Mouse (Mus musculus): ENCODE data around the gene Myh11. TPM values are rescaled to one million over a fixed set of nuclear protein-coding genes. Genes with fewer than 3 reads are reported as not detected.
"Not testable (repeated sequence)": the region's sequence is repeated elsewhere in the genome, so short reads cannot be mapped to it uniquely, and the experiment has no call there.

The Myh11 gene
- polyA plus RNA-seq, 1 experiment from 2014 or later, result 245 TPM

GRCm38 (mm10) chr16:14159746-14160131 lies 131.4 kb downstream of the Myh11 start:
- Histone ChIP-seq H3K4me2 (replicated peaks; ENCODE audit: low read depth) (peak overlapping the region; percentile 69), H3K4me1 (replicated peaks; ENCODE audit: control insufficient read depth, insufficient read depth) (no peaks in the 10 kb centered on the region), H3K4me3 (ENCODE audit: low read depth, low read length) (peak overlapping the region; percentile 56), H3K9me3 (ENCODE audit: control insufficient read depth, low read length) (no peaks in the 10 kb centered on the region), H3K9ac (ENCODE audit: low read length) (peak overlapping the region; percentile 80), H3K27ac (replicated peaks) (peak overlapping the region; percentile 97), H3K27me3 (ENCODE audit: control insufficient read depth, insufficient read depth, low read length) (no peaks in the 10 kb centered on the region), H3K36me3 (ENCODE audit: control insufficient read depth, insufficient read depth, low read length) (no peaks in the 10 kb centered on the region)
- TF ChIP-seq EP300 (optimal IDR thresholded peaks at IDR 0.05) (peak; percentile 31), CTCF (IDR thresholded peaks at IDR 0.05; ENCODE audit: low read depth) (peak; percentile 92)
- under 1% methylated on average over 10 of the region's 10 CpGs for WGBS
- DNase-seq (ENCODE audit: low spot score), result peak; percentile 69
- ATAC-seq (ENCODE audit: low FRiP score, low TSS enrichment), result peak; percentile 33

DNA sequence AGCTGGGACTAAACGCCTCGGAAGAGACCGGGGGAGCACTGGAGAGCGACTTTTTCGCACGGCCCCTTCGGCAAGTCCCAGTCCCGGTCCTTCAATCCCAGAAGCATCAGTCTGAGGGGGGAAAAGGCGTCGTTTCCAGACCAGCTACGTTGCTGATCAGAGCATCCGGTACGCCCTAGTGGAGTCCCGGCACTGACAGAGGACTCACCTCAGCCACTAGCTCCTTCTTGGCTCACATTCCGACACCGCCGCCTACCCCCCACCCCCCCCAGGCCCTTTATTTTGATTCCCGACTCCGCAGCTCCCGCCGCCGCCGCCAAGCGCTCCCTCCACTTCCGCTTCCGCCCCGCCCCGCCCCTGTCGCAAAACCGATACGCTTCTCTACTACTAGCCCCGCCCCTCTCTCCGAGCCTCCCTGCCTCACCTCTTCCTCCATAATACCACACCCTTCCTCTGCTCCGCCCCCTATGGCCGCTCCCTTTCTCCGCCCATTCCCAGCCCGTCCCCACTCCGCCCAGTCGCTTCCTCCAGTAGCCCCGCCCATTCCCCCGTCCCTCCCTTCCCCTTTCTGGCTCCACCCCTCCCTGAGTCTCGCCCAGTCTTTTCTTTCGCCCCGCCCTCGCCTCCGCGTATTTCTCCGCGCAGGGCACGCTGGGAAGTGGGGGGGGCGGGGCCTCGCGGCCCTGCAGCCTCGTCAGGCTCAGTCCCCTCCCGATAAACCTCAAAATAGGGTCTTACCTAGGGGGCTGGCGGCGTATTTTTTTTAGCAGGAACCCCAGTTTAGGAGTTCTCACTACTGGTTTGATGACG lies 132.0 kb downstream of the Myh11 start:
- DNase-seq (ENCODE audit: low spot score), result peak; percentile 100
- WGBS, result under 1% methylated on average over 51 of the region's 58 CpGs

GRCm38 (mm10) chr16:14158536-14158935 lies 132.6 kb downstream of the Myh11 start:
- ATAC-seq (ENCODE audit: low FRiP score, low TSS enrichment) (no peak), DNase-seq (ENCODE audit: low spot score) (no peak)
- Histone ChIP-seq H3K9ac (ENCODE audit: low read length) (peak overlapping the region; percentile 81), H3K4me3 (ENCODE audit: low read depth, low read length) (peak overlapping the region; percentile 77), H3K9me3 (ENCODE audit: control insufficient read depth, low read length) (no peaks in the 10 kb centered on the region), H3K36me3 (ENCODE audit: control insufficient read depth, insufficient read depth, low read length) (no peaks in the 10 kb centered on the region), H3K27ac (replicated peaks) (peak overlapping the region; percentile 88), H3K4me1 (replicated peaks; ENCODE audit: control insufficient read depth, insufficient read depth) (no peaks in the 10 kb centered on the region), H3K27me3 (ENCODE audit: control insufficient read depth, insufficient read depth, low read length) (no peaks in the 10 kb centered on the region), H3K4me2 (replicated peaks; ENCODE audit: low read depth) (peak overlapping the region; percentile 69)
- WGBS, result 5% methylated on average over 7 of the region's 7 CpGs
- TF ChIP-seq CTCF (IDR thresholded peaks at IDR 0.05; ENCODE audit: low read depth) (peak; percentile 49), EP300 (optimal IDR thresholded peaks at IDR 0.05) (no peak)

More for the DNA sequence above, 132.0 kb downstream of the Myh11 start:
- Histone ChIP-seq H3K9me3 (ENCODE audit: control insufficient read depth, low read length) (no peaks in the 10 kb centered on the region), H3K4me1 (replicated peaks; ENCODE audit: control insufficient read depth, insufficient read depth) (no peaks in the 10 kb centered on the region), H3K27me3 (ENCODE audit: control insufficient read depth, insufficient read depth, low read length) (no peaks in the 10 kb centered on the region), H3K27ac (replicated peaks) (peak overlapping the region; percentile 97), H3K9ac (ENCODE audit: low read length) (peak overlapping the region; percentile 81), H3K4me3 (ENCODE audit: low read depth, low read length) (peak overlapping the region; percentile 77), H3K36me3 (ENCODE audit: control insufficient read depth, insufficient read depth, low read length) (no peaks in the 10 kb centered on the region), H3K4me2 (replicated peaks; ENCODE audit: low read depth) (peak overlapping the region; percentile 69)
- TF ChIP-seq CTCF (IDR thresholded peaks at IDR 0.05; ENCODE audit: low read depth) (peak; percentile 34; the same call in 1 of the 2 replicates), EP300 (optimal IDR thresholded peaks at IDR 0.05) (peak; percentile 91)
- peak; percentile 96 for ATAC-seq (ENCODE audit: low FRiP score, low TSS enrichment)

GRCm38 (mm10) chr16:14156312-14156711 lies 134.9 kb downstream of the Myh11 start:
- Histone ChIP-seq H3K27ac (replicated peaks) (no peak overlapping the region), H3K4me1 (replicated peaks; ENCODE audit: control insufficient read depth, insufficient read depth) (no peaks in the 10 kb centered on the region), H3K9ac (ENCODE audit: low read length) (no peak overlapping the region), H3K27me3 (ENCODE audit: control insufficient read depth, insufficient read depth, low read length) (no peaks in the 10 kb centered on the region), H3K4me3 (ENCODE audit: low read depth, low read length) (no peak overlapping the region), H3K9me3 (ENCODE audit: control insufficient read depth, low read length) (no peaks in the 10 kb centered on the region), H3K4me2 (replicated peaks; ENCODE audit: low read depth) (no peak overlapping the region), H3K36me3 (ENCODE audit: control insufficient read depth, insufficient read depth, low read length) (peaks cover 7% of the 10 kb centered on the region; the same call in 1 of the 2 replicates)
- DNase-seq (ENCODE audit: low spot score) (no peak), ATAC-seq (ENCODE audit: low FRiP score, low TSS enrichment) (no peak)
- TF ChIP-seq CTCF (IDR thresholded peaks at IDR 0.05; ENCODE audit: low read depth), result no peak
- no peak for TF ChIP-seq EP300 (optimal IDR thresholded peaks at IDR 0.05)
- 90% methylated on average over 4 of the region's 6 CpGs for WGBS

- not testable (repeated sequence) for H3K4me1 ChIP-seq (replicated peaks; ENCODE audit: control insufficient read depth, insufficient read depth); H3K27me3 ChIP-seq (ENCODE audit: control insufficient read depth, insufficient read depth, low read length); H3K9me3 ChIP-seq (ENCODE audit: control insufficient read depth, low read length); H3K4me2 ChIP-seq (replicated peaks; ENCODE audit: low read depth); H3K4me3 ChIP-seq (ENCODE audit: low read depth, low read length); ATAC-seq (ENCODE audit: low FRiP score, low TSS enrichment); DNase-seq (ENCODE audit: low spot score); H3K27ac ChIP-seq (replicated peaks); H3K36me3 ChIP-seq (ENCODE audit: control insufficient read depth, insufficient read depth, low read length); H3K9ac ChIP-seq (ENCODE audit: low read length)
- 22% methylated on average over 1 of the region's 2 CpGs for WGBS
Measured at GRCm38 (mm10) chr16:14155638-14156037, 135.5 kb downstream of the Myh11 start.

GRCm38 (mm10) chr16:14151718-14152117 lies 139.5 kb downstream of the Myh11 start:
- no peak for ATAC-seq (ENCODE audit: low FRiP score, low TSS enrichment)
- WGBS, result 84% methylated on average over 4 of the region's 4 CpGs
- Histone ChIP-seq H3K4me3 (ENCODE audit: low read depth, low read length) (no peak overlapping the region), H3K27ac (replicated peaks) (no peak overlapping the region), H3K27me3 (ENCODE audit: control insufficient read depth, insufficient read depth, low read length) (no peaks in the 10 kb centered on the region), H3K36me3 (ENCODE audit: control insufficient read depth, insufficient read depth, low read length) (peaks cover 12% of the 10 kb centered on the region), H3K9me3 (ENCODE audit: control insufficient read depth, low read length) (no peaks in the 10 kb centered on the region), H3K9ac (ENCODE audit: low read length) (no peak overlapping the region), H3K4me2 (replicated peaks; ENCODE audit: low read depth) (no peak overlapping the region), H3K4me1 (replicated peaks; ENCODE audit: control insufficient read depth, insufficient read depth) (no peaks in the 10 kb centered on the region)
- no peak for DNase-seq (ENCODE audit: low spot score)
- no peak for TF ChIP-seq CTCF (IDR thresholded peaks at IDR 0.05; ENCODE audit: low read depth)
- TF ChIP-seq EP300 (optimal IDR thresholded peaks at IDR 0.05), result no peak
